Mouse (Mus musculus): Measurements from ENCODE around the gene Loxl1.

GRCm38 (mm10) chr9:58271109-58271508 lies 41.9 kb downstream of the Loxl1 start:
- TF ChIP-seq CTCF (IDR thresholded peaks at IDR 0.05; ENCODE audit: borderline replicate concordance, insufficient read depth, low read depth, low read length), result no peak
- TF ChIP-seq POLR2A (IDR thresholded peaks at IDR 0.05; ENCODE audit: borderline replicate concordance, insufficient read depth, low read length), result no peak
